Mouse (Mus musculus) urinary bladder, postnatal 10 days (tissue): ENCODE data around the gene Insm1.

Source experiments
- DNase-seq: peaks from one replicate; pipeline ENCODE4 v3.0.0; 2022; ENCODE audit warnings: low spot score

The Insm1 gene

GRCm38 (mm10) chr2:146224141-146224540 is 2.4 kb downstream of the Insm1 start:
- no peak for DNase-seq

GRCm38 (mm10) chr2:146225818-146226217 is 4.1 kb downstream of the Insm1 start:
- DNase-seq, result no peak

- no peak for DNase-seq
These were observed 4.8 kb downstream of the Insm1 start for GRCm38 (mm10) chr2:146226484-146226883.

DNA sequence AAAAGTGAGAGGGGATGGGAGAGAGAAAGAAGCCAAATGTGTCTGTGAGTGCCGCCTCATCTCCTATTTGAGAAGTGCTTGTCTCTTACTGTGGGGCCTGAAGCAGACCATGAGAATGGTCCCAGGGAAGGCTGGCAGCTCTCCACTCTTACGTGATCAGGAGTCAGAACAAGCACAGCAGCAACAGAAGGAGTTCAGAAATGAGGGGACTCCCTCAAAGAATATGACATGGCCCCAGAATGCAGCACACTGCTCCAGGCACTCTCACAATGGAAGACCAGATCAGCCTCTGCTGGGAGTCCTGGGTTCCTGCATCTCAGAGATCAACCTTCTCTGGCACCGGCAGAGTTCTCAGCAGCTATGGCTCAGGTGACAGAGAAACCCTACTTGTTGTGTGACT is 5.9 kb downstream of the Insm1 start:
- no peak for DNase-seq

DNA sequence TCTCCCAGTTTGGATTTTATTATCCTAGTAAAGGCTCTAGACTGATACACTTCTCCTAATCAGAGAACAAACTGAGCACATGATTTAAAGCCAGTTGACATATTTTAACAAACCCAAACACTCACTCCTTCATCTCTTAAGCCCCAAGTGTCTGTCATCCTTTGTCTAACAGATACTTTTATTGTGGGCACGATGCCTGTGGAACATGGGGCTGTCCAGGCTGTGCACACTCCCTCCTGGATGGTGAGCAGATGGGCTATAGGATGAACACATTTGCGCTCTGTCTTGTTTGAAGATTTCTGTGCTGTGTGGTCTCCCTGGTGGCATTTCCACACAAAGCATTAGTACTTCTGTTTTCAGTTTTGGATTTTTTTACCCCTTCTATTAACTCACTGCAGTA is 6.7 kb downstream of the Insm1 start:
- DNase-seq, result no peak

GRCm38 (mm10) chr2:146231485-146231884 is 9.8 kb downstream of the Insm1 start:
- DNase-seq, result no peak

GRCm38 (mm10) chr2:146239196-146239747 is 17.6 kb downstream of the Insm1 start:
- no peak for DNase-seq

GRCm38 (mm10) chr2:146244049-146244448 is 22.3 kb downstream of the Insm1 start:
- DNase-seq, result no peak

DNA sequence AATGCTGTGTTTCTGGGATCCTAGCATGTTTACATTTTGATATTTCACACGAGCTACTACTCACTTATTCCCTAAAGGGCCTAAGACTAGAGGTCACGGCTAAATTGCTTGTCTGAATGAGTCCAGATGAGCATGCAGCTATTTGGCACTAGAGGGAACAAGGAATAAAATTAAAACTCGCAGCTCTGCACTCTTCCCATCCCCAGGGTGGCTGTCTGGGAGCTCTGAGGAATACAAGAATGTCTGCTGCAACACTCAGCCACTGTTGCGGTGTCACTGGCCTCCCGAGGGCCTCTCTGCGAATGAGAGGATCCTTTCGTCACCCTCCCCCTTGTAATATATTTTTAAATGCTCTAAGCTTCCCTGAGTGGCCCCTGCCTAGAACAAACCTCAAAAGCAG is 23.7 kb downstream of the Insm1 start:
- DNase-seq, result no peak

DNA sequence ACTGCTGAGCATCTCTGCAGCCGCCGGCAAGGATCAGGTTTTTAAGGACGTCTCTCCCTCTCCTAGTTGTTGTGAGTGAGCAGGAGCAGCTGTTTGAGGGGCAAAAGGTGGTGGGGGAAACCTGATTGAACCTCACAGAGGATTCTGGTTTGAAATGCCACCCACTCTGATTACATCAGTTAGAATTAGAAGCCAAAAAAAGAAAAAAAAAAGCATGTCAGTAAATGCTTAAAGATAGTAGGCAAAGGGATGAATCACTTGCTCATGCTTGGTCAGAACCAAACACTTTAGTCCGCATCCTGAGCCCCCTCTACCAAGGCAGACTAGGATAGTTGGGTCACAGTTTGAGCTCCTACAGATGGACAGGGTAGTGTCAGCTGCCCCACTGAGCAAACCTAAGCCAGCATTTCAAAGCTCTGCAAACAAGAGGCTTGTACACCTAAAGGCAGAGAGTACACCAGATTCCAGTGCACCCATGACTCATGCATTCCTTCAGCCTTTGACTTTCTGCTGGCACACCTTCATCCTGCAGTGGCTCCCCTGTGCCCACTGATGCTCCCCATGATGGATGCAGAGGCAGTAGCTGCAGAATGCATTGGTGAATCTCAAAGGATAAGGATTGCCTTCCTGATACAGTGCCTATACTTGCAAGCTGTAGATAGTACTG is 24.8 kb downstream of the Insm1 start:
- no peak for DNase-seq

DNA sequence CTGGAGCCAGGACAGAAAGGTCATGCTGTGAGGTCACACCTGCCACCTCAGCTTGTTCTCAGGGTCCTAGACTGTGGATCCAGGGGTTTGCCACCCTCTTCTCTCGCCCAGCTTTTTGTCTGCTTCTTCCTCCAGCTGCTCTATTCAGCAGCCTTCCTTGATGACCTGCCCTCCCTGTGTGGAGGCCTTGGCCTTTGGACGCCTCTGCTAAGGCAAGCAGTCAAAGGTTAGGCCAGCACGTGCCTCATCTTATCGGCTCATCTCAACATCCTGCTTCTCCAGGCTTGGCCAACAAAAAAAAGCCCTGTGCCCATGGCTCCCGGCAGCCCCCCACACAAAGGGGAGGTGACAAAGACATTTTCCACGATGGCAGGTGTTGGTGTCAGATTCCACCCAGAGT is 25.9 kb downstream of the Insm1 start:
- no peak for DNase-seq

GRCm38 (mm10) chr2:146249033-146249432 is 27.3 kb downstream of the Insm1 start:
- no peak for DNase-seq

DNA sequence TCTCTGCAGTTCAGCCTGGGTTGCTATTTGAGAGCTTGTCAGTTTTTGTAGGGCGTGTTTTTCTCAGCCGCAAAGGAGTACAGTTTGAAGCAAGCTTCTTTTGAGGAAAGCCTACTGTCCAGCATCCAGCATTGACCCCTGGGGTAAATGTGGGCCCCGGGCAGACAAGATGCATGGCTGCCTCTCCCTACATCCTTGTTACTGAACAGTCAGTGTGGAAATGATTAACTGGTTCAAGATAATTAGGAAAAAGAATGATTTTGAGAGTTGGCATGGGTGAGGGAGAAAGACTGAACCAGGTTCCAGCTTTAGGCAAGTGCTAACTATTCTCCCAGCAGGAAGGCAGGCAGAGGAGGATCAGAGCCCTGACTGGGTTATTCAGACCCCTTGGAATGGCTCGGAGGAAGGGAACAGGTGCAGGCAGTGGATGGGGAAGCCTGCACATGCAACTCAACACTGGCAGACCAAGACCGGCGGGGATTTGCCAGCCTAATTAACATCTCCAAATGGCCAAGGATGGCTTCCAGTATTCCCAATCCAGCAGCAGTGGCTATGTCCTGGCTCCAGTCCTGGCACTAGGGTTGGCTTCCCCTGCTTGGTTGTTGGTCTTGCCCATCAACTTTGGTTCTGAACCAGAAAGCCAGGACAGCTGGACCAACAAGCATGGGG is 28.6 kb downstream of the Insm1 start:
- DNase-seq, result no peak

- no peak for DNase-seq
These were observed 32.7 kb downstream of the Insm1 start for GRCm38 (mm10) chr2:146254387-146254786.

GRCm38 (mm10) chr2:146255636-146256035 is 33.9 kb downstream of the Insm1 start:
- no peak for DNase-seq

DNA sequence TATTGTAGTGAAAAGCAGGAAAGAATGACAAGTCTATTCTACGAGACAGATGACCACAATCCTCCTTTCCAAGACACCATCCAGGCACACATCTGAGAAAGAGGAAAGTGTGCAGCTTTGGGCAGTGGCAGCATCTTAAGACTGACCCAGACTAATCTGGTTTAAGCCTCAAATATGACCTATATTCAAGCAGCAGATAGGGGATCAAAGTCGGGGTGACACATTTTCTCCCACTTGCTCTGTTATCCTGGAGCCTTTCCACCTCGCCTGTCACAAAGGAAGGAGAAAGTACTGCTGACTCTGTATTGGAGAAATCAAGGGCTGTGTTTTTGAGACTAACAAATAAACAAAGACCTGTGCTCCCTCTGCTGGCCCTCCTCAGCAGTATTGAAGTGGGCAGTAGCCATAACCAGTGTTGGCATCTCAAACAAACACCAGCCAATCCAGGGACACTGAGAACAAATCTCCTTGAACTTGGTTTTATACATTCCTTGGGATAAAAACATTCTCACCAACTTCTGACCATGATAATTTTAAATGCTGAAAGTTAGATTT is 34.7 kb downstream of the Insm1 start:
- no peak for DNase-seq

DNA sequence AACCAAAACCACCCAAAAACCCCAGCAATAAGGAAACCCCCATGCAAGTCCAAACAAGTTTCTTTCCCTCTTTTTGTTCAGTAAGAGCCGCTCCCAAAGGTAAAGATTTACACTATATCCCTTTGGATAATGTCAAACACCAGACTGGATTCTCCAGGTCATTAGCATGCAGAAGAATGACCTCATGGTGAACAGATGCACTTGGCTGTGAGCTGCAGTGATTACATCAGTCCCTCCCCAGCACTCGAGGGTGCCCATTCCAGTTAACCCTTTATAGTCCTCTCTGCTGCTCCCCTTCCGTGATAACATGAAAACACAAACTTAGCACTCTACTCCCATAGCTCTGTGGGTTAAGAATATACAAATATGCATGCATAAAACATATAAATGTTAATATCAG is 35.3 kb downstream of the Insm1 start:
- DNase-seq, result no peak

DNA sequence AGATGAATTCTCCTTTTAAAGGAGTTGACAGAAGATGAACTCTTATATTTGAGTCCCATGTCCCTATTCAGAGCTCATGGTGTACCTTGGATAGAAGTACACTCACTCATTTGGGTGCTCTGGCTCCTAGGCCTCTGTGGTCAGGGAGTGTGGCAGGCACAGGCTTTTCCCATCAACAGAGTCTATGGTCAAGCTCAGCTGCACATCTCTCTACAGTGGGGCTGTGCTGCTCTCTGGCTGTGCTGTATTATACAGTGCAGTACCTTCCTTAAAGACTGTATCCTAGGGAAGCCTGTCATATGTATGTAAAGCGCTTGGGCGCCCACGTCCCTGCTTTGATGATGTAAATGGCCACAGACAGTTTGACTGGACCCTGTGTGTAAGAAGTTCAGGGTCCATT is 35.9 kb downstream of the Insm1 start:
- no peak for DNase-seq

GRCm38 (mm10) chr2:146258736-146259469 is 37.2 kb downstream of the Insm1 start:
- DNase-seq, result no peak

GRCm38 (mm10) chr2:146259787-146260560 is 38.3 kb downstream of the Insm1 start:
- DNase-seq, result no peak

- DNase-seq, result no peak
These were observed 39.4 kb downstream of the Insm1 start for GRCm38 (mm10) chr2:146261146-146261545.

- no peak for DNase-seq
These were observed 40.5 kb downstream of the Insm1 start for GRCm38 (mm10) chr2:146262215-146262614.
